Mouse (Mus musculus) ovary, adult 2 months (tissue): Measurements from ENCODE around the gene Anxa9. TPM values are rescaled to one million over a fixed set of nuclear protein-coding genes. Genes with fewer than 3 reads are reported as not detected.

Experiments used
- polyA plus RNA-seq: library from polyadenylated mRNA; depleted of rRNA; stranded (reverse); fragments of >200 nt; gene quantifications from 2 replicates; pipeline ENCODE4 v1.2.3, GENCODE M21; 2012; rRNA removed

Gene Anxa9
- 2.6 and 3.0 TPM in 2 replicates for polyA plus RNA-seq

DNA sequence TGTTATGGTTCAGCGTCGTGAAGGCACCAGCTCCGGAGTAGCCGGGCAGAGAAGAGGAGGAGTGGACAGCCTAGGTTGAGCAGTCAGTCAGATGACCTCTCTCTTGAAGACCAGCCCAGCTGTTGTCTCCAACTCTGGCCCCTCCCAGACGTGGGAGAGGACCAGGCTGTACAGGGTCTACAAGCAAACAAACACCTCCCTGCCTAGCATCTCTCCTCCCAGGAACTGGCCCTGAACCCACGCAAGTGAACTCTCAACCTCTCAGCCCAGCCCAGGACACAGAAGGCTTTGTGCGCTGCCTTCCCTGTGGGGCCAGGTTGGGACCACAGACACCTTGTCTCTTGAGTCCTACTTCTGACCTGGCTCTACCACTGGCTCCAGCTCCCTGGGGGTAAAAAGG lies at the start of gene Anxa9:
TSS of gene Anxa9 (minus strand) at position 77 of the 400 bp plus-strand sequence.

GRCm38 (mm10) chr3:95314486-95315093 lies 7.6 kb upstream of the Anxa9 start, which contains the start of gene Cers2:
Gene Cers2, plus strand, starts transcription at chr3:95314791.

GRCm38 (mm10) chr3:95281216-95282126 lies 25.5 kb downstream of the Anxa9 start, which contains the start of the genes Mindy1 and Prune1:
Gene Mindy1, plus strand, starts transcription at chr3:95281345.
Gene Prune1, minus strand, starts transcription at chr3:95282076.

DNA sequence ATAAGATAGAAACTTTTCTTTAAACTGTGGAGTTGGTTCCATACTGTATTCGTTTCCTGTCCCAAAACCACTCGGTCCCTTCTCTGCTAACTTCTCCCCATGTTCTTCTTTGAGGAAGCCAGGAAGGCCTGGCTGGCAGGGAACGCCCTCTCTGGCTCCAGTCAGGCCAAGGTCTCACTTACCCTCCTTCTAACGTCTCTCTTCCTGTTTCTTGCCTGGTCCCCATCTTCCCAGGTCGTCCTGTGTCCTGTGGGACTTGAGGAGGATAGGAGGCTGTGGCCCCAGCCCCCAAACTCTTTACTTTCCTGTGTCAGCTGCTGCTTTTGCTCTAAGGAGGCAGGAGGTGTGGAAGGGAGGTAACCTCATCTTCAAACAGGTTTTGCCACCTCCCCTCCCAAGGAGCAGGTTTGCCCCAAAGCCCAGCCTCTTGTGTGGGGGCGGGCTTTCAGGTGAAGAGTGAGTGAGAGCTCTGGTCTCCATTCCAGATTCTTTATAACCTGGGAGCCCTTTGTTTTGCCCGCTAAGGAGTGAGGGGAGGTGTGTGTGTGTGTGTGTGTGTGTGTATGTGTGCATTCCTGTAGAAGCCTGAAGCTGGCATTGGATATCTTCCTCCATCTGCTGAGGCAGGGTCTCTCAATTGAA lies 56.1 kb downstream of the Anxa9 start, which contains the start of gene Bnipl:
TSS of gene Bnipl (minus strand) at position 411 of the 642 bp plus-strand sequence.

Other genes starting within 250 kb of the Anxa9 start
- gene Pip5k1a, start 200.2 kb downstream of the Anxa9 start, polyA plus RNA-seq = 21.6 and 26.0 TPM in 2 replicates
- 109 and 113 TPM in 2 replicates for gene Vps72, start 196.2 kb downstream of the Anxa9 start, polyA plus RNA-seq
- gene Tmod4, start 182.7 kb downstream of the Anxa9 start, polyA plus RNA-seq = 0.54 and 0.90 TPM in 2 replicates
- gene Scnm1, start 173.2 kb downstream of the Anxa9 start, polyA plus RNA-seq = 27.2 and 45.0 TPM in 2 replicates
- 5.7 and 5.8 TPM in 2 replicates for gene Lysmd1, start 173.1 kb downstream of the Anxa9 start, polyA plus RNA-seq
- gene Tnfaip8l2, start 164.8 kb downstream of the Anxa9 start, polyA plus RNA-seq = 9.1 and 13.7 TPM in 2 replicates
- gene Sema6c, start 146.7 kb downstream of the Anxa9 start, polyA plus RNA-seq = 45.0 and 53.2 TPM in 2 replicates
- 8.6 and 10.3 TPM in 2 replicates for gene Gabpb2, start 89.3 kb downstream of the Anxa9 start, polyA plus RNA-seq
- gene Cdc42se1, start 78.4 kb downstream of the Anxa9 start, polyA plus RNA-seq = 36.7 and 47.9 TPM in 2 replicates
- 12.2 and 17.0 TPM in 2 replicates for gene Mllt11, start 75.0 kb downstream of the Anxa9 start, polyA plus RNA-seq
- gene Gm128, start 65.6 kb downstream of the Anxa9 start, polyA plus RNA-seq = 0.68 and 1.1 TPM in 2 replicates
- gene Bnipl, start 56.0 kb downstream of the Anxa9 start, polyA plus RNA-seq = 3.2 and 4.9 TPM in 2 replicates
- 164 and 221 TPM in 2 replicates for gene Mindy1, start 25.8 kb downstream of the Anxa9 start, polyA plus RNA-seq
- 21.5 and 27.0 TPM in 2 replicates for gene Prune1, start 25.1 kb downstream of the Anxa9 start, polyA plus RNA-seq
- gene Cers2, start 7.6 kb upstream of the Anxa9 start, polyA plus RNA-seq = 71.0 and 104 TPM in 2 replicates
- 14.4 and 18.9 TPM in 2 replicates for gene Setdb1, start 50.0 kb upstream of the Anxa9 start, polyA plus RNA-seq
- not detected in 2 replicates for gene 4930558C23Rik, start 95.7 kb upstream of the Anxa9 start, polyA plus RNA-seq
- gene Arnt, start 127.2 kb upstream of the Anxa9 start, polyA plus RNA-seq = 49.7 and 68.6 TPM in 2 replicates
- gene Ctsk, start 192.1 kb upstream of the Anxa9 start, polyA plus RNA-seq = 7.2 and 9.2 TPM in 2 replicates
- 10.3 and 10.5 TPM in 2 replicates for gene Ctss, start 219.6 kb upstream of the Anxa9 start, polyA plus RNA-seq